Mouse (Mus musculus): Measurements from ENCODE around the gene Ifitm5.
A peak's percentile ranks its signal among the peaks of the same experiment; 100 is the strongest.

DNA sequence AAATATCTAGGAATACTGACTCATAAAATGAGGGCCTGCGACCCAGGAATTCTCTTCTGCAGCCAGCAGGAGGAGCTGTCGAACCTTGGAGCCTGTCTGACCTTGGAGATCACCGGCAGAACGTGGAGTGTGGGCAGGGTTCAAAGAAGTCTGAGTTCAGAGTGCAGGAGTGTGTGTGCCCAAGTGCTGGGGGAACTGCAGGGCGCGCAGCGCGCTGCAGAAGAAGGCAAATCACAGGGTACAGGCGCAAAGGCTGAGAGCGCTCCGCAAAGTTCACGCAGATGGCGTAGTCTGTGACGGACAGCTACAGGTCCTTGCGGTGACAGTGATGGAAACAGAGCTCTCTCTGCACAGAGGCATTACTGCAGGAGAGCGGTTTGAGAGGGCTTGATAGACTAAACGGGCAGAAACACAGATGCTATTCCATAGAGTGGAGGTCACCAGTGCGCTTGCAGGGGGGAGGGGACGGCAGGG, 41.4 kb downstream of the Ifitm5 start:
- no peak for TF ChIP-seq POLR2AphosphoS2 (IDR thresholded peaks at IDR 0.05; ENCODE audit: low read length)
- TF ChIP-seq POLR2A (IDR thresholded peaks at IDR 0.05; ENCODE audit: control insufficient read depth in 1 of 2, insufficient read depth in 1 of 2, low read depth in 1 of 2, low read length in 2 of 2, poor library complexity in 1 of 2) = no peak
- TF ChIP-seq USF1 (IDR thresholded peaks at IDR 0.05; ENCODE audit: low read depth, low read length) = no peak
- TF ChIP-seq GATA1 (IDR thresholded peaks at IDR 0.05; ENCODE audit: low read depth, low read length) = no peak
- peak; percentile 72 to 90 (median 86) for TF ChIP-seq CTCF (IDR thresholded peaks at IDR 0.05 in 2 of 3, conservative IDR thresholded peaks at IDR 0.05 in 1 of 3; ENCODE audit: control insufficient read depth in 1 of 3, insufficient read depth in 1 of 3, low read depth in 2 of 3, low read length in 3 of 3, poor library complexity in 1 of 3, severe bottlenecking in 1 of 3)
